Mouse (Mus musculus) brain, embryonic 14.5 days (tissue): Measurements from ENCODE around the gene Zfp462.

Source experiments
- CTCF ChIP-seq: fragments of 200-500 bp; IDR thresholded peaks from 2 replicates; pipeline ENCODE4 v1.5.1; 2012; ENCODE audit warnings: inconsistent platforms, mild to moderate bottlenecking, moderate library complexity, borderline replicate concordance; ENCODE audit not compliant: insufficient read depth, insufficient read length; ENCODE audit errors: extremely low read depth
- POLR2A ChIP-seq: fragments of 200-500 bp; IDR thresholded peaks from 2 replicates; pipeline ENCODE4 v1.6.1; 2012; ENCODE audit warnings: mild to moderate bottlenecking, inconsistent platforms, borderline replicate concordance; ENCODE audit not compliant: poor library complexity, insufficient read depth, insufficient read length, severe bottlenecking; ENCODE audit errors: extremely low read depth

- TF ChIP-seq POLR2A (no peak), CTCF (no peak)
Observed at GRCm38 (mm10) chr4:55088922-55089321, 144.1 kb downstream of the Zfp462 start.
